Mouse (Mus musculus) heart, adult 18-20 months (tissue): ENCODE measurements around the gene Cux1. TPM values are rescaled to one million over a fixed set of nuclear protein-coding genes. Genes with fewer than 3 reads are reported as not detected.

Experiments used
- DNase-seq, 2 experiments: peaks; one replicate each; pipeline ENCODE4 v3.0.0; 2021 to 2022; ENCODE audit warnings: mixed read lengths in 1 of 2
- total RNA-seq, 2 experiments: library from RNA; stranded (reverse); gene quantifications; 2 replicates each; pipeline ENCODE4 v1.2.3; 2021

Cux1 gene
- total RNA-seq, 2 experiments from 2014 or later, result 78.7 to 87.5 TPM

- no peak for DNase-seq
Observed at GRCm38 (mm10) chr5:136312566-136312965, 254.7 kb downstream of the Cux1 start.

- DNase-seq, result peak; percentile 43 to 46
Observed at GRCm38 (mm10) chr5:136312166-136312565, 255.1 kb downstream of the Cux1 start.

DNA sequence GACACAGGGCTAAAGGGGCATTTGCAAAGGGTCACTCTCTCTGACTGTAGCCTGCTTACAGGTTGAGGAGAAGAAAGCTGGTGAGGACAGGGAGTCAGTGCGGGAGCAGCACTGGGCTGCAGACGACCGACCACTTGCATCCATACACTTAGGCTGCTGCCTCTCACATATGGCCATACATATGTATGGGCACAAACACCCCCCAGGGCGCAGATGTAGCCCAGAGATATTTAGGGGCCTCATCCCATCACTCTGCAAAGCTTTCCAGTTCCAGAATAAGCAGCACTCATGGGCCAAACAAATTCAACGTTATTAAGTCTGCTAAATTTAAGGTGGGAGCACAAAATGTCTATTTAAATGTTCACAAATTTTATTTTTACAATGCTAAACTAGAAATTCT, 261.0 kb downstream of the Cux1 start:
- DNase-seq, result no peak

GRCm38 (mm10) chr5:136303409-136303983, 263.8 kb downstream of the Cux1 start:
- DNase-seq, result peak in 1 of 2 experiments; percentile 13

DNA sequence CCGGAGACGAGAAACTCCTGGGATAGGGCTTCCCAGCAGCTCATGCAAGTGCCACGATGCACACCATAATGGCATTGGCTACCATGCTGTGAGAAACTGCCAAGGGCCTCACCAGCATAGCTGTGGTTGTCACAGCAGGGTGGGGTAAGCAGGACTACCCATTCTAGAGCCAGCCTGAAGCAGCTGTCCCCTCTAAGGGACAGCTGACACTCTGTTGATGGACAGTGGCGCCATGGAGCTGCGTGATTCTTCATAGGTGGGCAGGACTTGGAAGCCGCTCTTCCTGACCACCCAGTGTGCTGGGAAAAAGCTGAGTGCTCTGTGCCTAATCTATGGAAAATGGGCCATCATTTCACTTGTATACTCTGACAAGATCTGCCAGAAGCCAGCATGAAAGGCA, 266.4 kb downstream of the Cux1 start:
- no peak for DNase-seq

DNA sequence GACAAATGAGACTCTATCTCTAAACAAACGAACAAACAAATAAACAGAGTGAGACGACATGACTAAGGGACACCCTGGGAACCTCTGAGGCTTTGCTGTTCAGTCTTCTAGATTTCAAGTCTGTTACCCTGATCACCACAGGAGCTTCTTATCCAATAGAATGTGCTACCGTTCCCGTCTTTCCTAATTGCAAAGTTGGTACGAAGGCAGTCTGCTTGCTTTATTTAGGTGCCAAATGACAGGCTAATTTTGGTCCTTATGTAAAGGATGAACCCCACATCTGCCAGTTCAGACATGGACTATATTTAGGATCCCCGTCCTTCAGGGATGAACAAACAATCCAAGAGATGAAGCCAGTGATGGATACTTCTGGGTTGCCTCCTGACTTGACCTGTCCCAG, 269.6 kb downstream of the Cux1 start:
- no peak for DNase-seq

DNA sequence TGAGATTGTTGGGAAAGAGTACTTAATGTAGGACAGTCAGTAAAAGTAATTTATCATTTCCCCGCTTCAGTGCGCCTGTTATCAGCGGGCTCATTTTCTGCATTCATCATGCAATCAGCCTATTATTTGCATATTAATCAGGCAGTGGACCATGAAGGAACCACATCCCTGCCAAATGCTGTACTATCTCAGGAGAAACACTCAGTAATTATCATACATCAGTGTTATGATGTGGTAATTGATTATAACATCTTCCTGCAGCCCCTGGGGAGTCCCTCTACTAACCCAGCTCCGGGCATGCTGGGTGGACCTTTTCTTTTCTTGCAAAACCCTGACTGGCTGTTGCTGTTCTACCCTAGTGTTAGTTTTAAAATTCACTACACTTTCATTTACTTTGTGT, 270.4 kb downstream of the Cux1 start:
- DNase-seq, result no peak

- DNase-seq, result peak; percentile 30 to 32
Observed at GRCm38 (mm10) chr5:136292971-136293418, 274.3 kb downstream of the Cux1 start.

GRCm38 (mm10) chr5:136292361-136292760, 274.9 kb downstream of the Cux1 start:
- DNase-seq, result no peak

- peak; percentile 23 to 36 for DNase-seq
Observed at GRCm38 (mm10) chr5:136291562-136291961, 275.7 kb downstream of the Cux1 start.

GRCm38 (mm10) chr5:136289776-136290175, 277.5 kb downstream of the Cux1 start:
- DNase-seq, result no peak

GRCm38 (mm10) chr5:136288351-136289081, 278.8 kb downstream of the Cux1 start:
- DNase-seq, result no peak

DNA sequence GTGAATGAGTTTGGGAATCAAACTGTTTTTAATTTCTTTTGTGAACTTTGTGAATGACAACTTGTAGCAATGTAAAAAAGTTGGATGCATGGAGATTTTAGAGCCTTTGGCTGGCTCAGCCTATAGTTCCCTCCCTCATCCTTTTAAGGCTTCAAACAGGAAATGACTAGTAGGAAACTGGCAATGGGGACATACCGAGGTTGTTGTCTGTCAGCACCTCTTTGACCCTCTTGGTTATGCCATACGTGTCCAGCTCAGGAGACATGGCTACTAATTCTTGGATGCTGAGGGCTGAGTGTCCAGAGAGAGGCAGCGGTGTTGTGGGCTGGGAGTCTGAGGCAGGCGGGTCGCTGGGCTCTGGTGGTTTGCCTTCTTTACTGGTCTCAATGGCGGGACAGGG, 280.7 kb downstream of the Cux1 start:
- DNase-seq, result no peak

DNA sequence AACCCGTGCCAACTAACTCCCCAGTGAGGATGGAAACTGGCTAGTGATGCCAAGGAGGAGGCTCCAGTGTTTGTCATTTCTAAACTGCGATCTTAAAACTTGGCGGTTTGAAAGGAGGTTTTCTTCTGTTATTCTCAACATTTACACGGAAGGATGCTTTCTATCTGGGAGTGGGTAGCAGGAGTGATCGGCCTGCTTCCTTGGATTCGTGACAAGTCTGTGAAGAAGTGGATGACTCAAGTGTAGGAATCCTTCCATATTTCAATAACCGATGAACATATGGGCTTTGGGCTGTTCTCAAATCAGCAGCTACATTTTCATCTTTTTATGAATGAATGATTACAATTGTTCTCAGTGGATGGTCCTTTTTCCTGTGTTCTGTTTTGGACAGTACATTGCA, 282.2 kb downstream of the Cux1 start:
- no peak for DNase-seq

DNA sequence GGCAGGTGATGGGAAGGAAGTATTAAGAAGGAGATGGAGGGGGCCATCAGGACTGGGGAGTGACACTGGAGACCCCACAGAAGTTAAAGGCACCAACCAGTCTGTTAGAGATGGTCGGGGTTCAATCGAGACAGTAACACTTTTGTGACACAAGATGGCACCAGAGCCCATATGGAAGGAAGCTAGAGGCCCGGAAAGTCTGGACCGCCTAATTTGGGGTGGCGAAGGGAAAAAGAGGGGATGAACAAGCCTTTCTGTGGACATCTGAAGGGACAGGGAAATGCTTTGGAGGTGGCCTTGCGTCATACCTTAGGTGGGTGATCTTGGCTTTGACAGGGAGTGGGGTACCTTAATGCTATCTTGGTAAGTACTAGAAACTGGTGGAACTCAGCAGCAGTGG, 285.9 kb downstream of the Cux1 start:
- DNase-seq, result peak in 1 of 2 experiments; percentile 44

DNA sequence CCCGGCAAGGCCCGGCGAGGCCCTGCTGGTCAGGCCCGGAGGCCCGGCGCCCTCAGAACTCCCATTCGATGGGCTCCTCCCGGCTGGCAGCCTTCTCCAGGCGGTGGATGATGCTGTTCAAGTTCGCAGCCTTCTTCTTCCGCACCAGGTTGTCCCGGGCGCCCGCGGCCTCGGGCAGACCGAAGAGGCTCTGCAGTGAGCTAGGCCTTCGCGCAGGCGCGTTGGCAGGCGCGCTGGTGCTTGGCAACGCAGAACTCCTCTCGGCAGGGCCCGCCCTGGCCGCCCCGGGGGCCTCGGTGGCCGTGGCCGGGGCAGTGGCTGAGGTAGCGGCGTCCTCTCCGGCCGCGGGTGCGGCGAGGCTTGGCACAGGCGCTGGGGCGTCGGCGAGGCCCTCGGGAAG, 292.6 kb downstream of the Cux1 start:
- DNase-seq, result no peak

DNA sequence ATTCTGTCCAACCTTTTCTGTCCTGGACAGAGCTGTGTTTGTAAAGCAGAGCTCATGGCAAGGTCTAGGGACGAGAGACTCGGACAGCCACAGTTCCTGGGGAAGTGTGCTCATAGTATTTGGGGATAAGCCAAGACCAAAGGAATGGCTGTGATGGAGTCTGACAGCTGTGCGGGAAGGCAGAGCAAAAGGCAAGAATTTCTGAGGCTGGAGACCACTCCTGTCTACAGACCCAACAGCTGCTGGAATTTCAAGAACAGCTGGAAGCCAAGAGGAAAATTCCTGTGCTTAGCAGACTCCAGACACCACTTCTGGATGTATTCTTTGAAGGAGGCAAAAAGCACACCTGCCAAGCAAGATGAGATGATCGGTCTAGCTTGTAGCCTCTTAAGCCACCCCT, 297.4 kb downstream of the Cux1 start:
- no peak for DNase-seq

GRCm38 (mm10) chr5:136266077-136266476, 301.2 kb downstream of the Cux1 start:
- DNase-seq, result no peak

DNA sequence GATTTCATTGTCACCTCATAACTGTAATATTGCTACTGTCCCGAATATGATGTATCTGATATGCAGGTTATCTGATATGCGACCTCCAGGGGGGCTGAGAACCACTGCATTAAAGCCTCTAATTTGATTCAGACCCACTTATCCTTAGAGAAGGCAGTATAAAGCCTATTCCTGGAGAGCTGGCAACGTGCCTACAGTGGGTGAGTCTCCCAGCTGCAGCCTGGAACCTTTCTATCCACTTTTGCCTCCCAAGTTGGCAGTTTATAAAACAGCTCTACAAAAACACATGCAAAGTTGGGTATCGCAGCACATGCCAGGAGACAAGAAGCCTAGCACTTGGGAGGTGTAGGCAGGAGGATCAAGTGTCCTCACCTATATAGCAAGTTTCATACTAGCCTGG, 303.9 kb downstream of the Cux1 start:
- DNase-seq, result no peak

- peak; percentile 49 to 84 for DNase-seq
Observed at GRCm38 (mm10) chr5:136258919-136259318, 308.4 kb downstream of the Cux1 start.

- DNase-seq, result peak; percentile 84 to 88
Observed at GRCm38 (mm10) chr5:136252899-136253298, 314.4 kb downstream of the Cux1 start.

GRCm38 (mm10) chr5:136251004-136251403, 316.3 kb downstream of the Cux1 start:
- DNase-seq, result peak in 1 of 2 experiments; percentile 41

DNA sequence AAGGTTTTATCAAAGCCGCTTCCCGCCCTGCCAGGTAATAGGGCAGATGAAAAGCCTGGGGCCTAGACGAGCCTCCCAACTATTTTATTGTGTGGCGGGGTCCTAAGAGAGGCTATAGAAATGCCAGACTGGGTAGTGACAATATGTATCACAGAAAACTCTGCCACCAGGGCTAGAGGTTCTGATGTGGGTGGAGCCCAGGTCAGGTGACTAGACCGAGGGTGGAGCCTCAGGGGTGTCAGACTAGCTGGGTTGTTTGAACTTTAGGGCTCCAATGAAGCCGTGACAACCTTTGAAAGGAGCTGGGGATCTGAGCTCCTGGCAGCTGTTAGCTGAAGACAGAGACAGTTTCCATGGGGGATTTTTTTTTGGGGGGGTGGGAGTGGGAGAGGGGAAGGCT, 318.8 kb downstream of the Cux1 start:
- no peak for DNase-seq

DNA sequence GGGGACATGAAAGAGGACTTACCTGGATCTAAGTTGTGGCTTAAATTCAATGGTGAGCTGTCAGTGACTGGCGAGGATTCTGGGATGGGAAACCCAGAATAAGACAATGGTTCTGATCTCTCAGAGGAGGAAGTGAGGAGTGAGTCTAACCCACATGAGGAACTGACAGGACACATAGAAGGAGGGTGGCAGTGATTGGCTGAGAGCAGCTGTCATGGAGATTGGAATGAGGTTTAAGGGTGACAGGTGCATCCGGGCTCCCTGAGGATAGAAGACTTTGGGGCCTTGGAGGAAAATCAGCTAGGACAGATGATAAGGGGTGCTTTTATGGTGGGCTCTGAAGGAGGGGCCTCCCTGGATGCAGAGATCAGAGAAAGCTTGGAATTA, 320.8 kb downstream of the Cux1 start, which contains the start of gene Sh2b2:
Gene Sh2b2, minus strand, starts transcription at position 105 of the 387 bp plus-strand sequence.
- peak in 1 of 2 experiments; percentile 22 for DNase-seq
